Mouse (Mus musculus) T-cell, adult 66 days (primary cell): ENCODE data around the gene Heatr5a. TPM values are rescaled to one million over a fixed set of nuclear protein-coding genes. Genes with fewer than 3 reads are reported as not detected.

Experiments used
- total RNA-seq, 2 experiments: library from RNA; stranded (reverse); gene quantifications; 3 replicates in 1 of 2; 4 replicates in 1 of 2; pipeline ENCODE4 v1.2.4; 2023

Gene Heatr5a
- 10 to 100 TPM; 27.6 to 40.0 TPM for total RNA-seq

GRCm38 (mm10) chr12:51971070-51971664 is at the start of gene Heatr5a:
Gene Heatr5a (minus strand): TSS chr12:51971321.

GRCm38 (mm10) chr12:52005877-52006632 is 34.9 kb upstream of the Heatr5a start, which contains the start of gene Dtd2:
Gene Dtd2 (minus strand): TSS chr12:52006501.

GRCm38 (mm10) chr12:51829290-51830076 is 141.6 kb downstream of the Heatr5a start, which contains the start of gene Hectd1:
Gene Hectd1 (minus strand): TSS chr12:51829536.

Other genes starting within 250 kb of the Heatr5a start
- gene Hectd1, start 141.8 kb downstream of the Heatr5a start, total RNA-seq: 100 to 1,000 TPM; 140 to 142 TPM
- 1 to 10 TPM; 5.3 TPM for gene Dtd2, start 35.2 kb upstream of the Heatr5a start, total RNA-seq
- not detected for gene Gpr33, start 56.7 kb upstream of the Heatr5a start, total RNA-seq
- 1 to 10 TPM; 3.6 to 4.9 TPM for gene Nubpl, start 126.4 kb upstream of the Heatr5a start, total RNA-seq